Comparison of ENCODE assay signal across 9 mouse cellular contexts in genomic region chr14:111681092-111681708, GRCm38 (mm10). TPM values are rescaled to one million over a fixed set of nuclear protein-coding genes. Genes with fewer than 3 reads are reported as not detected.
A peak's percentile ranks its signal among the peaks of the same experiment; 100 is the strongest.
DNase-seq lines count a peak whose midpoint lies in the region; ATAC-seq lines count a peak whose summit lies in the region.
"Had no signal": no experiment of that assay in that cellular context is flagged by ENCODE, and none has a peak within 500 bp of the region (broad histone marks: within the 10 kb centered on the region; RNA-seq: fewer than 3 reads in every experiment).

No protein-coding gene starts in this region.

- H3K4me2 ChIP-seq in heart, embryonic 14.5 days (ENCODE audit: low read length), result peak overlapping the region; percentile 80
- peak overlapping the region; percentile 92 for H3K4me2 ChIP-seq in forebrain, embryonic 14.5 days (ENCODE audit: low read length)
- H3K4me2 ChIP-seq in midbrain, embryonic 15.5 days, result peak overlapping the region; percentile 84

- peak; percentile 35; the same call in 1 of the 2 replicates for ATAC-seq in heart, embryonic 14.5 days (ENCODE audit: insufficient number of reproducible peaks, insufficient read depth, low FRiP score, low read depth)
- peak; percentile 68 for ATAC-seq in forebrain, embryonic 14.5 days
- peak; percentile 53 for ATAC-seq in midbrain, embryonic 15.5 days (replicated peaks)

- peak overlapping the region; percentile 77 for H3K9ac ChIP-seq in heart, embryonic 14.5 days (ENCODE audit: low read length)
- peak overlapping the region; percentile 70 for H3K9ac ChIP-seq in forebrain, embryonic 14.5 days (ENCODE audit: low read length)
- peak overlapping the region; percentile 55 for H3K9ac ChIP-seq in midbrain, embryonic 15.5 days

- intact Hi-C loops in heart, postnatal 36 days (cut with DNase I), result no loop called here

- peaks cover 19% of the 10 kb centered on the region; the same call in 1 of the 2 replicates for H3K27me3 ChIP-seq in heart, embryonic 14.5 days (ENCODE audit: control insufficient read depth, insufficient read depth, low read length)
- 0 out of 2 replicates have a peak, but pooled peaks cover 3% of the 10 kb centered on the region for H3K27me3 ChIP-seq in forebrain, embryonic 14.5 days (replicated peaks; ENCODE audit: control insufficient read depth, insufficient read depth, low read length)
- H3K27me3 ChIP-seq in midbrain, embryonic 15.5 days (replicated peaks), result no peaks in the 10 kb centered on the region

- under 1% methylated on average over 38 of the region's 38 CpGs for WGBS in heart, embryonic 14.5 days
- WGBS in forebrain, embryonic 14.5 days, result 2% methylated on average over 38 of the region's 38 CpGs
- under 1% methylated on average over 38 of the region's 38 CpGs for WGBS in midbrain, embryonic 15.5 days

- H3K4me1 ChIP-seq in heart, embryonic 14.5 days (ENCODE audit: control insufficient read depth in 2 of 2, insufficient read depth in 2 of 2, low read length in 2 of 2), result peaks cover 13 to 15% of the 10 kb centered on the region in 2 experiments; a peak in 3 of 4 replicates
- peaks cover 14% of the 10 kb centered on the region for H3K4me1 ChIP-seq in forebrain, embryonic 14.5 days (ENCODE audit: control insufficient read depth, insufficient read depth, low read length)
- peaks cover 26% of the 10 kb centered on the region for H3K4me1 ChIP-seq in midbrain, embryonic 15.5 days

- no peak for DNase-seq in heart, postnatal 36 days
- peak; percentile 19 for DNase-seq in cerebellum, adult 11 months
- peak; percentile 62 for DNase-seq in forebrain, embryonic 14.5 days (ENCODE audit: low spot score)
- peak; percentile 25 for DNase-seq in layer of hippocampus, adult 9-11 months
- DNase-seq in urinary bladder, postnatal 14 days (ENCODE audit: low spot score), result no peak
- no peak for DNase-seq in adrenal gland, adult 8-10 months

- peak overlapping the region; percentile 51 to 55 for H3K4me3 ChIP-seq in heart, embryonic 14.5 days (ENCODE audit: control insufficient read depth in 1 of 2, insufficient read depth in 1 of 2, low read depth in 1 of 2, low read length in 2 of 2)
- peak overlapping the region; percentile 46 for H3K4me3 ChIP-seq in forebrain, embryonic 14.5 days (ENCODE audit: low read depth, low read length)
- peak overlapping the region; percentile 48 for H3K4me3 ChIP-seq in midbrain, embryonic 15.5 days

- H3K36me3 ChIP-seq in heart, embryonic 14.5 days (ENCODE audit: control insufficient read depth, insufficient read depth, low read length), result no peaks in the 10 kb centered on the region
- H3K36me3 ChIP-seq in forebrain, embryonic 14.5 days (ENCODE audit: control insufficient read depth, insufficient read depth, low read length), result no peaks in the 10 kb centered on the region
- no peaks in the 10 kb centered on the region for H3K36me3 ChIP-seq in midbrain, embryonic 15.5 days (replicated peaks)

- H3K9me3 ChIP-seq in heart, embryonic 14.5 days (ENCODE audit: control insufficient read depth, low read length), result no peaks in the 10 kb centered on the region
- no peaks in the 10 kb centered on the region for H3K9me3 ChIP-seq in forebrain, embryonic 14.5 days (replicated peaks; ENCODE audit: control insufficient read depth, low read length)
- H3K9me3 ChIP-seq in midbrain, embryonic 15.5 days, result no peaks in the 10 kb centered on the region

- peak overlapping the region; percentile 7 to 10; a peak in 2 of 4 replicates for H3K27ac ChIP-seq in heart, embryonic 14.5 days (replicated peaks in 1 of 2; ENCODE audit: control insufficient read depth in 1 of 2, insufficient read depth in 1 of 2, low read depth in 2 of 2, low read length in 2 of 2)
- no peak overlapping the region for H3K27ac ChIP-seq in forebrain, embryonic 14.5 days (ENCODE audit: low read depth, low read length)
- 0 out of 2 replicates have a peak overlapping the region, but pooled peaks have one; percentile 9 for H3K27ac ChIP-seq in midbrain, embryonic 15.5 days

RNA-seq across cellular contexts. Expression of gene Slitrk5, which starts 6.3 kb away (rescaled TPM):
- polyA plus RNA-seq in heart, embryonic 14.5 days (2014; fragmentation: Nextera tagmentation; extraction: Ambion mirVana), result 9.7 and 9.8 TPM in 2 replicates
- under 1 TPM in 1 of 2 experiments, not detected in 1; 0.05 TPM for total RNA-seq in heart, postnatal 36 days (2021)
- polyA plus RNA-seq in forebrain, embryonic 14.5 days (2014; fragmentation: Nextera tagmentation; extraction: Ambion mirVana), result 14.3 and 19.0 TPM in 2 replicates
- polyA plus RNA-seq in midbrain, embryonic 15.5 days (2015; fragmentation: Nextera tagmentation; extraction: Ambion mirVana), result 31.8 and 35.1 TPM in 2 replicates
- under 1 TPM; 0.40 to 0.98 (median 0.55) TPM for total RNA-seq in adrenal gland, adult 8-10 months (2022)
- total RNA-seq: MEL had no signal

Comparison
In these comparisons a context has a peak if more than half of its experiments do, and no peak if none do; other contexts are left out.
1. DNase-seq: peak in cerebellum, adult 11 months (single experiment), forebrain, embryonic 14.5 days (single experiment) and layer of hippocampus, adult 9-11 months (single experiment); none in heart, postnatal 36 days (0 of 2), urinary bladder, postnatal 14 days (single experiment) and adrenal gland, adult 8-10 months (single experiment).
2. Peak in every context shown above with its lines, with median percentiles within 50 percentile points of each other: ATAC-seq, H3K4me2 ChIP-seq, H3K4me3 ChIP-seq and H3K9ac ChIP-seq.